Mouse (Mus musculus): ENCODE data around the gene Wfikkn1. TPM values are rescaled to one million over a fixed set of nuclear protein-coding genes. Genes with fewer than 3 reads are reported as not detected.

Wfikkn1 gene
- polyA plus RNA-seq, 1 experiment, result 0.74 TPM

DNA sequence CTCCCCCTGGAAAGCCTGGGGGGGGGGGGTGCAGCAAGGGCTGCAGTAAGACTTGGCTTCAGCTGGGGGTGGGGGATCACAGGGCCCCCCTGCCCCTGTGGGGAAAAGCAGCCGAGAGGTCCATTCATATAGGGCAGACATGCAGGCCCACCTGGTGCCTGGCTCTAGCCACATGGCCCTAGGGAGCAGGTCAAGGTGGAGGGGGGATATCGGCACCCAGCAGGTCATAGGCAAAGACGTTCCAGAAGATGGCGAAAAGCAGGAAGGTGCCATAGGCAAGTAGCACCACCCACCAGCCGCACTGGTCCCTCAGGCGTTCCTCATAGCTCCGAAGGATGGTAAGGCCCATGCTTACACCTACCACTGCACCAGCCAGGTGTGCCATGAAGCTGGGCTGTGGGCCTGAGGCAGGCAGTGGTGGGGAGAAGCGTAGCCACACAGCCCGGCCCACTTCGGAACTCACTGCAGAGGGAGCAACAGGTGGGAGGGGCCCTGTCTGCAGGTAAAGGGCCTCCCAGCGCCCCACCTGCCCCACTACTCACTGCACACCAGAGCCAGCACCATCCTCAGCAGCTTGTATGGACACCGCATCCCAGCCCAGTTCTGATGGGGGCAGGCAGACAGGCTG is 45.9 kb downstream of the Wfikkn1 start:
- WGBS, result 95% methylated on average over 12 of the region's 12 CpGs

DNA sequence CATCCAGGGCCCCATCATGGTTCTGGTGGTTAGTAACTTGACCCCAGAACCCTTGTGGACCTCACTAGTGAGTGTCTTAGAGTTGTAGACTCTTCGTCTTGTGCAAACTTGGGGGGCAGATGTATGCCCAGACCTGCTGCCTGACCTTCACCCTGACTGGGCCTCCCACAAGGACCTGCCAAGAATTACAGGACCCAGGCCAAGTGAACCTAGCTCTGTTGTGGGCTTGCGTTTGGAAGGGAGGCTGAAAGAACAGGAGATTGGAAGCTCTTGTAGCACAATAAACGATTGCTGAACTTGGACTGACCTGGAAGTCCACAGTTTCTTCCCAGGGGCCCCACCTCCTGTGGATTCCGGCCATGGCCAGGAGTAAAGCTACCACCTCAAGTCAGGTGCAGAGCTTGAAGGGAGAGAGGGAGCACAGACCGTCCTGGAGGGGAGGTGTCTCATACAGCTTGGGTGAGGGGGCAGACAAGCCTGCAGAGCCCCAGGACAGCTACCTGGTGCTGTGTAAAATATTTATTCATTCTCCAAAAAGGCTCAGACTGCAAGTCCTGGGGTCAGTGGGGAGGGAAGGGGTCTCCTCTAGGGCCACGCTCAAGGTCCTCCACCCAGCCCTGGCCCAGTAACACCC is 46.6 kb downstream of the Wfikkn1 start:
- 59% methylated on average over 6 of the region's 6 CpGs for WGBS
- Histone ChIP-seq H3K4me3 (ENCODE audit: extremely low read depth, insufficient read depth, insufficient read length) (peak overlapping the region; percentile 90; the same call in 1 of the 2 replicates), H3K27ac (ENCODE audit: insufficient read depth, low read length) (peak overlapping the region; percentile 86; the same call in 1 of the 2 replicates), H3K36me3 (ENCODE audit: control insufficient read depth, insufficient read depth, low read length) (peaks cover 12% of the 10 kb centered on the region), H3K27me3 (ENCODE audit: control insufficient read depth, insufficient read depth, low read length) (no peaks in the 10 kb centered on the region), H3K4me1 (ENCODE audit: control insufficient read depth, insufficient read depth, insufficient read length) (peaks cover 24% of the 10 kb centered on the region)
- no peak for TF ChIP-seq CTCF (IDR thresholded peaks at IDR 0.05; ENCODE audit: extremely low read depth, insufficient read depth, insufficient read length, insufficient replicate concordance)
- no peak for TF ChIP-seq POLR2A (IDR thresholded peaks at IDR 0.05; ENCODE audit: low read depth, low read length)
- no peak for DNase-seq (ENCODE audit: low read depth in 1 of 2, low spot score in 2 of 2)

More for the DNA sequence above, 45.9 kb downstream of the Wfikkn1 start:
- no peak for TF ChIP-seq CTCF (IDR thresholded peaks at IDR 0.05; ENCODE audit: extremely low read depth, insufficient read depth, insufficient read length, insufficient replicate concordance)
- no peak for TF ChIP-seq POLR2A (IDR thresholded peaks at IDR 0.05; ENCODE audit: low read depth, low read length)
- no peak overlapping the region for H3K4me3 ChIP-seq (ENCODE audit: extremely low read depth, insufficient read depth, insufficient read length)
- H3K36me3 ChIP-seq (ENCODE audit: control insufficient read depth, insufficient read depth, low read length), result peaks cover 18% of the 10 kb centered on the region
- no peak for DNase-seq (ENCODE audit: low read depth in 1 of 2, low spot score in 2 of 2)
- no peak overlapping the region for H3K27ac ChIP-seq (ENCODE audit: insufficient read depth, low read length)
- no peaks in the 10 kb centered on the region for H3K27me3 ChIP-seq (ENCODE audit: control insufficient read depth, insufficient read depth, low read length)
- H3K4me1 ChIP-seq (ENCODE audit: control insufficient read depth, insufficient read depth, insufficient read length), result peaks cover 17% of the 10 kb centered on the region

DNA sequence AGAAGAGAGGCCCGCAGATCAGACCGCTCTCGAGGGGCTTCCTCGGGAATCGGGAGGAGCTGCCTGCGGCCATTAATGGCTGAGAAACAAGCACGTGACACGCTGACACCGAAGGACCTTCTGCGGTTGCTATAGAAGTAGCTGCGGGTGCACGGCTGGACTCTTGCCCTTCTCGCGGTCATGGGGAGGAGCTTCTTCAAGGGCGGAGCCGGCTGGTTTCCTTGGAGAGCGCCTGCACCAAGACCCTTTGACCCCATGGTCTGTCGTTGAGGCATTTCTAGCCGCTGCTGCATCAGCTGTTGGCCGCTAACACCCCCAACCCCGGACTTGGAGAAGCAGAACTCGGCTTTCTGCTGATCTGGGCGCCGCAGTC is 47.4 kb downstream of the Wfikkn1 start, which contains the start of gene Stub1:
Stub1 (minus strand) TSS at position 114 of the 373 bp plus-strand sequence.
- peak in 1 of 2 experiments; percentile 65 for DNase-seq (ENCODE audit: low read depth in 1 of 2, low spot score in 2 of 2)
- TF ChIP-seq CTCF (IDR thresholded peaks at IDR 0.05; ENCODE audit: extremely low read depth, insufficient read depth, insufficient read length, insufficient replicate concordance), result no peak
- no peak for TF ChIP-seq POLR2A (IDR thresholded peaks at IDR 0.05; ENCODE audit: low read depth, low read length)
- Histone ChIP-seq H3K27ac (ENCODE audit: insufficient read depth, low read length) (peak within 1 kb of the TSS; percentile 86), H3K27me3 (ENCODE audit: control insufficient read depth, insufficient read depth, low read length) (no peaks in the 10 kb centered on the region), H3K4me1 (ENCODE audit: control insufficient read depth, insufficient read depth, insufficient read length) (peaks cover 27% of the 10 kb centered on the region), H3K36me3 (ENCODE audit: control insufficient read depth, insufficient read depth, low read length) (peaks cover 12% of the 10 kb centered on the region), H3K4me3 (ENCODE audit: extremely low read depth, insufficient read depth, insufficient read length) (peak within 1 kb of the TSS; percentile 90)
- under 1% methylated on average over 24 of the region's 24 CpGs for WGBS

DNA sequence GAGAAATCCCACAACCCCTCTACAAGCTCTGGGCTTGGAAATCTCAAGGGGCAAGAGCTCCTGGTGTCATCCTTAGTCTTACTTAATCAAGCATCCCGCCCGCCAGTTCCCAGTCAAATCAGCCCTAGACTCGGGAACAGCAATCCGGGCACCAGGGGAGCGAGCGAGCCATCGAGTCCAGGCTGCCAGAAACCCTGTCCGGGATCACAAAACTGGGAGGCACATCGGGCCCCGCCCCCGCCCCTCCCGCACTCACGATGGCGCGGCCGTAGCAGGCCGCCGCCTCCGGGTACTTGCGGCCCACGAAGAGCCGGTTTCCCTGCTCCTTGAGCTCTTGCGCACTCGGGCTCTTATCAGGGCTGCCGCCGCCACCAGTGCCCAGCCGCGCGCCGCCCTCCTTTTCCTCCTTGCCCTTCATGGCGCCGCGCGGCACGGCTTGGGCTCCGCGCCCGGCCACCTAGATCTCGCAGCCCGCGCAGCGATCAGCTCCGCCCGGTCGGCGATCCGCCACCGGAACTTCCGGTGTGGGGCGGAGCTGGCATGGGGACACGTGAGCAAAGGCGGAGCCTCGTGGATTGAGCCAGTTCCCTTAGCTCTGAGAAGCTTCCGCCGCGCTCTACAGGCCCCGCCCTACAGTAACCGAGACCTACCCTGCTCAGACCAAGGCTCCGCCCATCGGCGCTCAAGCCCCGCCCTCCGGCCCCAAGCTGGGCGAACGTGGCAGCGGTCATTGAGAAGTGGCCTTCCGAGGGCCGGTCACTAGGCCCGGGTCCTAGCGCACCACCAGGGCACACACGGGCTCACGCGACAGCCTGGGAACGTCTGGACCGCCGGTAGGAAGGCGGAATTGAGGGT is 48.0 kb downstream of the Wfikkn1 start:
- DNase-seq (ENCODE audit: low read depth in 1 of 2, low spot score in 2 of 2), result peak; percentile 95 to 99
- H3K36me3 ChIP-seq (ENCODE audit: control insufficient read depth, insufficient read depth, low read length), result peaks cover 12% of the 10 kb centered on the region
- WGBS, result under 1% methylated on average over 77 of the region's 77 CpGs
- peaks cover 29% of the 10 kb centered on the region for H3K4me1 ChIP-seq (ENCODE audit: control insufficient read depth, insufficient read depth, insufficient read length)
- peak overlapping the region; percentile 86 for H3K27ac ChIP-seq (ENCODE audit: insufficient read depth, low read length)
- TF ChIP-seq POLR2A (IDR thresholded peaks at IDR 0.05; ENCODE audit: low read depth, low read length) (peak; percentile 63), CTCF (IDR thresholded peaks at IDR 0.05; ENCODE audit: extremely low read depth, insufficient read depth, insufficient read length, insufficient replicate concordance) (no peak)
- peak overlapping the region; percentile 90 for H3K4me3 ChIP-seq (ENCODE audit: extremely low read depth, insufficient read depth, insufficient read length)
- no peaks in the 10 kb centered on the region for H3K27me3 ChIP-seq (ENCODE audit: control insufficient read depth, insufficient read depth, low read length)

DNA sequence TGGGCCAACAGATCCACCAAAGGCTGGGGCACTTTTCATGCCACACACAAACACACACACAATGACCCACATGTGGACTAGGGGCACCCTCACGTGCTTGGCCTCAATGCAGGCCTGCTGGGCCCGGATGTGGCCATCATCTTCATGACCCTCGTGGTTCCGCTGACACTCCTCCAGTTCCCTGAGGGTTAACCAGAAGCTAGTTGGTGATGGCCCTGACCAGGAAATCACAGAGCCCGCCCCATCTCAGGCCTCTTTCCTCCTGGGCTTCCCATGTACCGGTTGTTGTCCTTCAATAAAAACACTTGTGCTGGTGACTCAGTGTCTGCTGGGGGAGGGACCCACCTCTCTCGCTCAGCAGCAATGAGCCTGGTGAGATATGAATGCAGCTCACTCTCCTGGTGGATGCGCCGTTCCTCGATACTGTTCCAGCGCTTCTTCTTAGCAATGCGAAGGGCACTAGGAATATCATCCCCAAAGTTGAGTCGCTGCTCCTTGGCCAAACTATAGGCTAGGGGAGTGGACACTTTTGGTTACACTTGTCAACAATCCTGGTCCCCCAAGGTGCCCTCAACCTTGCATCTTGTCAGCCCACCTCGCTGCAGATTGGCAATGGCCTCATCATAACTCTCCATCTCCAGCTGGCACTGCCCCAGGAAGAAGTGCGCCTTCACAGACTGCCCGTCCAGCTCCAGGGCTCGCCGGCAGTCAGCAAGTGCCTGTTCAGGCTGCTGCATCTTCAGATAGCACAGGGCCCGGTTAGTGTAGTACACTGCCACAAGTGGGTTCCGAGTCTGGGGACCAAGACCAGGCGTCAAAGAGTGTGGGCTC is 49.0 kb downstream of the Wfikkn1 start:
- Histone ChIP-seq H3K36me3 (ENCODE audit: control insufficient read depth, insufficient read depth, low read length) (peaks cover 12% of the 10 kb centered on the region), H3K27me3 (ENCODE audit: control insufficient read depth, insufficient read depth, low read length) (no peaks in the 10 kb centered on the region), H3K4me1 (ENCODE audit: control insufficient read depth, insufficient read depth, insufficient read length) (peaks cover 25% of the 10 kb centered on the region; the same call in 1 of the 2 replicates), H3K4me3 (ENCODE audit: extremely low read depth, insufficient read depth, insufficient read length) (peak overlapping the region; percentile 89), H3K27ac (ENCODE audit: insufficient read depth, low read length) (peak overlapping the region; percentile 80; the same call in 1 of the 2 replicates)
- DNase-seq (ENCODE audit: low read depth in 1 of 2, low spot score in 2 of 2), result no peak
- 54% methylated on average over 21 of the region's 21 CpGs for WGBS
- TF ChIP-seq CTCF (IDR thresholded peaks at IDR 0.05; ENCODE audit: extremely low read depth, insufficient read depth, insufficient read length, insufficient replicate concordance) (no peak), POLR2A (IDR thresholded peaks at IDR 0.05; ENCODE audit: low read depth, low read length) (no peak)

All from spleen, adult 2 months (tissue).